Mouse (Mus musculus) hindbrain, embryonic 11.5 days (tissue): ENCODE results near the gene Lsm10. TPM values are rescaled to one million over a fixed set of nuclear protein-coding genes. Genes with fewer than 3 reads are reported as not detected.

Experiments
- ATAC-seq: fragments of 200-750 bp; cut with Nextera tagmentation; 2 replicates; pipeline ENCODE4 v1.8.0; 2017; ENCODE audit warnings: mild to moderate bottlenecking, moderate TSS enrichment, moderate library complexity; ENCODE audit not compliant: low FRiP score
- DNase-seq: peaks from one replicate; pipeline ENCODE4 v3.0.0-alpha.2; 2015; ENCODE audit warnings: low spot score
- H3K27ac ChIP-seq: fragments of 300-500 bp; sonication (generic); 2 replicates; pipeline ENCODE4 v1.5.1; 2014; ENCODE audit warnings: mild to moderate bottlenecking, low read depth, low read length
- H3K27me3 ChIP-seq: fragments of 300-500 bp; sonication (generic); 2 replicates; pipeline ENCODE4 v1.6.1; 2014; ENCODE audit warnings: mild to moderate bottlenecking, low read length, moderate library complexity, mixed read lengths; ENCODE audit not compliant: control insufficient read depth, insufficient read depth
- H3K36me3 ChIP-seq: fragments of 300-500 bp; sonication (generic); 2 replicates; pipeline ENCODE4 v1.6.1; 2014; ENCODE audit warnings: mild to moderate bottlenecking, low read length, moderate library complexity, mixed read lengths; ENCODE audit not compliant: control insufficient read depth, insufficient read depth
- H3K4me1 ChIP-seq: fragments of 300-500 bp; sonication (generic); replicated peaks from 2 replicates; pipeline ENCODE4 v1.6.1; 2014; ENCODE audit warnings: low read length, mixed read lengths; ENCODE audit not compliant: control insufficient read depth, insufficient read depth
- H3K4me2 ChIP-seq: fragments of 300-500 bp; sonication (generic); replicated peaks from 2 replicates; pipeline ENCODE4 v1.6.1; 2014; ENCODE audit warnings: mild to moderate bottlenecking, low read depth, low read length
- H3K4me3 ChIP-seq: fragments of 300-500 bp; sonication (generic); 2 replicates; pipeline ENCODE4 v1.5.1; 2014; ENCODE audit warnings: low read depth, low read length
- H3K9ac ChIP-seq: fragments of 300-500 bp; sonication (generic); 2 replicates; pipeline ENCODE4 v1.6.1; 2014; ENCODE audit warnings: low read depth, low read length
- H3K9me3 ChIP-seq: fragments of 300-500 bp; sonication (generic); 2 replicates; pipeline ENCODE4 v1.6.1; 2016; ENCODE audit warnings: low read length; ENCODE audit not compliant: control insufficient read depth
- whole genome bisulfite sequencing: fragments of 180-500 bp; shearing (Covaris S2); extraction: QIAGEN DNeasy Blood & Tissue Kit; methylation state at CpG from one replicate; pipeline ENCODE4 v1.1.7; 2014; 5-methylcytosine and 5-hydroxymethylcytosine counted together
- polyA plus RNA-seq: library from polyadenylated mRNA; unstranded; fragments of >200 nt; fragmentation: Nextera tagmentation; extraction: Ambion mirVana; gene quantifications from 2 replicates; pipeline ENCODE4 v1.2.1, GENCODE M21; 2014

Gene Lsm10
- 44.1 and 45.5 TPM in 2 replicates for polyA plus RNA-seq

DNA sequence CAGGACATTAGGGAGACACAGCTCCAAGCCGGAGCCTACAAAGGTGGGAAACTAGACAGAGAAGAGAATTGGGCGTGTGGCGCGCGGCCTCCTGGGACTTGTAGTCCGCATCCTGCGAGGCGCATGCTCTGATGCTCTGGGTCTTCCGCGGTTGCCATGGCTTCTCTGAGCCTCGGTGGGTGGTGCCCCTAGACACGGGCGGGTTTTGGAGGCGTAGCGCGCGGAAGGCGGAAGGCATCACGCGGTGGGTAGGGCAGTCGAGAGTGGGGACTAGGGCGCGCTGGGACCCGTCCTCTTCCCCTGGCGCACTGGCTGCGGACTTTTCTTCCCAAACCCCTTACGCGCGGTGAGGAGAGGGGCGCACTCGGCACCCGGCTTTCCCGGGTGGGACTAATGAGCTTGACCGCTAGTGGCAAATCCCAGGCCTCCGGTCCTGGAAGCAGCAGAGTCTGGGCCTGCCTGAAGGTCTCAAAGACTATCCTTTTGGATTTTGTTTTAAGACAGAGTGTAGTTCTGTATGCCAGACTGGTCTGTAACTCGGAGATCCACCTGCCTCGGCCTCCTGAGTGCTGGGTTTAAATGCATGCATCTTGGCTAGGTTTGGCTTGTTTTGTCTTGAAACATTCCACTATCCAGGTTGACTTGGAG is at the start of gene Lsm10:
Lsm10 (plus strand) TSS at position 160 of the 648 bp plus-strand sequence.
- 5% methylated on average over 35 of the region's 37 CpGs for WGBS
- H3K4me2 ChIP-seq, result peak within 1 kb of the TSS; percentile 55
- no peaks in the 10 kb centered on the region for H3K36me3 ChIP-seq
- H3K9me3 ChIP-seq, result no peaks in the 10 kb centered on the region
- peak; percentile 97 for ATAC-seq
- no peaks in the 10 kb centered on the region for H3K27me3 ChIP-seq
- peak; percentile 96 for DNase-seq
- no peaks in the 10 kb centered on the region for H3K4me1 ChIP-seq
- peak within 1 kb of the TSS; percentile 62 for H3K4me3 ChIP-seq
- peak within 1 kb of the TSS; percentile 70 for H3K27ac ChIP-seq
- H3K9ac ChIP-seq, result peak within 1 kb of the TSS; percentile 75

DNA sequence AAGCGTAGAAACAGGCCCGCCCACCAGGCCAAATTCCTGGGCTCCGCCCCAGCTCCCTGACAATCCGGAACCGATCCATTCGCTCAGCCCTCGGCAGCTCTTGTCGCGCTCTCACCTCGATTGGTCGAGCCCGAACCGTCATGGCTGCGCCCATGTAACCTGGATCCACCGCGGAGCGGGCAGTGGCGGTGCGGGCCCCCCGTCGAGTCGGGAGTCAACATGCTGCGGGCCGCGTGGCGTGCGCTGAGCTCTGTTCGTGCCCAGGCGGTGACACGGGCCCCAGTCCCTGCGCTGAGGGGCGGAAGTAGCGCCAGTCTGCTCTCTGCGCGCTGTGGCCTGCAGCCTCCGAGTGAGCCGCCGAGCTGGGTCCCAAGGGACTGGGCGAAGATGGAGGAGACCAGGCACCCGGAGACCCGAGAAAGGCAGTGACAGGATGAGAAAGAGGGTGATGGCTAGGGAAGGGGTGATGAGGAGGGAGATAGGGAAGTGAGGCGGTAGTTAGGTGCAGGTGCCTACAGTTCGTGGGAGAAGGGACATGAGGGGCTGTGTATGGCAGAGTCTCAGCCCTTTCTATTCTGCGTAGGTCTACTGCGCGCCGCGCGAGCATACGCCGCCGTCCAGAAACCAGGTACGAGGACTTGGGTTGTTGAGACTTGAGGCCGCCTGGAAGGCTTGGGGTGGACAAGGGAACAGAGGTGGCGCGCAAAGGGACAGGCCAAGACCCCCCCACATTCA is 49.4 kb upstream of the Lsm10 start, which contains the start of gene Mrps15:
Mrps15 (plus strand) TSS at position 75 of the 735 bp plus-strand sequence.
- Histone ChIP-seq H3K9me3 (no peaks in the 10 kb centered on the region), H3K27ac (peak within 1 kb of the TSS; percentile 68), H3K4me1 (no peaks in the 10 kb centered on the region), H3K9ac (peak within 1 kb of the TSS; percentile 91), H3K27me3 (no peaks in the 10 kb centered on the region), H3K4me3 (peak within 1 kb of the TSS; percentile 89), H3K36me3 (no peaks in the 10 kb centered on the region), H3K4me2 (peak within 1 kb of the TSS; percentile 79)
- ATAC-seq (peak; percentile 95), DNase-seq (peak; percentile 87)
- WGBS, result under 1% methylated on average over 56 of the region's 56 CpGs

DNA sequence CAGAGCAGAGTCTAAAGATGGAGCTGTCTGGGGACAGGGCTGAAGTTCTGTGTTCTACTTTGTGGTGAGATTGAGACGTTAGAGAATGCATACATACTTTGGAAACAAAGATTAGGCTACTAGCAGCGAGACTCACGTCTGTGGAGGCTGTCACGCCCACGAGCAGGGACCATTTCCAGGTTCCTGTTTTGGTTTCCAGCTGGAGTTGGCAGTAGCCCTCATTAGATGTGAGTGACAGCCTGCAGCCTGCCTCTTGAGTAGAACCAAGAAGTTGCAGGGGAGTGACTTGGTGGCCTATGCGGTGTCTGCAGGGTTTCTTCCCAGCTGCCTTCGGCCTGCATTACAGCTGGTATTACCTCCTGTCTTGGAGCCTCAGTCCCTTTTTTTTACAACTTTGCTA is 44.8 kb upstream of the Lsm10 start:
- no peak for DNase-seq
- peaks cover 7% of the 10 kb centered on the region; the same call in 1 of the 2 replicates for H3K36me3 ChIP-seq
- no peak overlapping the region for H3K9ac ChIP-seq
- ATAC-seq, result no peak
- H3K4me3 ChIP-seq, result no peak overlapping the region
- H3K27ac ChIP-seq, result no peak overlapping the region
- 91% methylated on average over 7 of the region's 7 CpGs for WGBS
- H3K4me2 ChIP-seq, result no peak overlapping the region
- no peaks in the 10 kb centered on the region for H3K4me1 ChIP-seq
- no peaks in the 10 kb centered on the region for H3K27me3 ChIP-seq
- no peaks in the 10 kb centered on the region for H3K9me3 ChIP-seq

DNA sequence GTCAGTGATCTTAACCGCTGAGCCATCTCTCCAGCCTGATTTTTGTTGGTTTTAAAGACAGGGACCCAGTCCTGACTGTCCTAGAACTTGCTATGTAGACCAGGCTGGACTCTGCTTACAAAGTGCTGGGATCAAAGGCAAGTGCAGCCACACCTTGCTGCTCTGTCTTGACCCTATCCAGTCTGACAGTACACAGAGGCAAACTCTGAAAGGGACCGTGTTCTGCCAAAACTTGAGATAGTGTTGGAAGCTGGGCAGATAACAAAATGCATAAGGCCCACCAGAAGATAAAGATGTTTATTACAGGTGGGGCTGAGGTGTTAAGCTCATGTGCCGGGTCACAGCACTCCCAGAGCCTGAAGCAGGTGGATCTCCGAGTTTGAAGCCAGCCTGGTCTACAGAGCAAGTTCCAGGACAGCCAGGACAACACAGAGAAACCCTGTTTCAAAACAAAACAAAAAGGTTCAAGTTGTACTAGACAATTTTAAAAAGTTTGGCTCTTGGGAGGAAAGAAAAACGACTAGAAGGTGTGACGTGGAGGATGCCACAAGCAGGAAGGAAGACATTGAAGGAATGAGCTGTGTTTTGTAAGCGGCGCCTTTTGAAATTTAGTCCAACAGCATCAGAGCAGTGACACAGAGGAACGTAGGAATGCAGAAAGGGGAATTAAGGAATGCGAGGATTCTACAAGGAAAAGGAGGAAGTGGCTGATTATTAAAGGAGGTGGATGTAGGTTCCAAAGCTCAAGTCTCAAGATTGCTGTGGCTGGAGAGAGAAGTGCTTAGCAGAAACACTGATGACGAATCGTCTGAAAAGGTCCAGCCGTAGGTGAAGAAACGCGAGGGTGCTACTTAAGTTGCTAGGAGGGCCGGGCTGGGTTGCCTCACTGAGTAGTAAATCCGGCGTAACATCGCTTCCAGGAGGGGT is 39.0 kb upstream of the Lsm10 start:
- no peaks in the 10 kb centered on the region for H3K9me3 ChIP-seq
- WGBS, result 16% methylated on average over 19 of the region's 19 CpGs
- no peaks in the 10 kb centered on the region; the same call in 1 of the 2 replicates for H3K4me1 ChIP-seq
- peak overlapping the region; percentile 74 for H3K4me3 ChIP-seq
- H3K9ac ChIP-seq, result peak overlapping the region; percentile 50
- peak; percentile 20; the same call in 1 of the 2 replicates for ATAC-seq
- H3K4me2 ChIP-seq, result peak overlapping the region; percentile 75
- no peak for DNase-seq
- H3K27ac ChIP-seq, result no peak overlapping the region
- H3K36me3 ChIP-seq, result peaks cover 4% of the 10 kb centered on the region; the same call in 1 of the 2 replicates
- H3K27me3 ChIP-seq, result no peaks in the 10 kb centered on the region

DNA sequence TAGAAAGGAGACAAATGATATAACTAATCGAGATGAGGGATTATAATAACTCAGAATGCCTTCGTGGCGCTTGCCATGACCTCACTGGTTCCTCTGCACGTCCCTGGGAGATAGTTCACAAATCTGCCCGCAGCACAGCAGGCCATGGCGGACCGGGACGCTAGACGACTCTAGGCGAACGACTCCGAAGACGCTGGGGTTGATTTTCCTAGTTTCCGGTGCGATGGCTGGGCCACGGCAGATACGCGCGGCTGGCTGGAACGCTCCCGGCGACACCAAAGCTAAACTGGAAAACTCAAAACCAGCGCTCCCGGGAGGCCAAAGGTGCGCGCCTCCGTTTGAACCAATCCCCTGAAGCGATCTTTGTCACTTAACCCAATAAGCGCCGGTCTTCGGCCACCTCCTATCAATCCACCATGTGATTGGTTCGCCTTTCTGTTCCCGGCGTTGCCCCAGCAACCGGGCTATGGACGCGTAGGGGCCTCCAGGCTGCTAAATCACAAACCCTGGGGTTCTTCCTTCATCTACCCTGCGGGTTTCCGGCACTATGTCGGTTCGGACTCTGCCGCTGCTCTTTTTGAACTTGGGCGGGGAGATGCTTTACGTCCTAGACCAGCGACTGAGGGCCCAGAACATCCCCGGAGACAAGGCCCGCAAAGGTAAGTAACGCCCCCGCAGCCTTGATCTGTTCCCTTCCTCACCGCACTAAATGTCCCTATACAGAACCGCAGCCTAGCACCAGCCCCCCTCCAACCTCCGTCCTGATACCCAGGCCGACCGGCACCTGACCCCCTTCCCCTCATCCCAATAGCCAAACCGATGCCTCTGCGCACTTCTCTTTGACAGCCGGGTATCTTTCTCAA is 38.1 kb upstream of the Lsm10 start, which contains the start of gene Oscp1:
Oscp1 (plus strand) TSS at position 432 of the 863 bp plus-strand sequence.
- Histone ChIP-seq H3K27ac (0 out of 2 replicates have a peak within 1 kb of the TSS, but pooled peaks have one; percentile 10), H3K4me3 (peak within 1 kb of the TSS; percentile 74), H3K9ac (peak within 1 kb of the TSS; percentile 73), H3K4me2 (peak within 1 kb of the TSS; percentile 75), H3K9me3 (no peaks in the 10 kb centered on the region), H3K27me3 (no peaks in the 10 kb centered on the region), H3K4me1 (no peaks in the 10 kb centered on the region; the same call in 1 of the 2 replicates), H3K36me3 (0 out of 2 replicates have a peak, but pooled peaks cover 3% of the 10 kb centered on the region)
- ATAC-seq, result peak; percentile 97
- WGBS, result under 1% methylated on average over 57 of the region's 57 CpGs
- DNase-seq, result peak; percentile 97

DNA sequence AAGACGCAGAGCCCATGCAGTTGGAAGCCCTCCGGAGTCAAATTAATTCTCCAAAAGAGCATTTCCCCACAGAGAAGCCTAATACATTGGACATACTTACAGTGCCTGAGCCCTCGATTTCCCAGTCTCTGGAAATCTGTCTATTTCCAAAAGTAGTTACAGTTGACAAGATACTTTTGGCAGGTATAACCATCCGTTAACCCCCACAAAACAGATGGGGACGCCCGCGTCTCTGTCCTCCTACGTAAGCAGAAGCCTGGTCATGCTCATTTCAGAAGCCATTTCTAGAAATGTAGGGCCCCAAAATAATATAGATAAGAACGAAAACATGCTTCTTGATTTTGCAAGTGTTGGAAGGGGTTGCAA is 37.4 kb upstream of the Lsm10 start:
- no peaks in the 10 kb centered on the region; the same call in 1 of the 2 replicates for H3K4me1 ChIP-seq
- H3K27me3 ChIP-seq, result no peaks in the 10 kb centered on the region
- 0 out of 2 replicates have a peak overlapping the region, but pooled peaks have one; percentile 10 for H3K27ac ChIP-seq
- WGBS, result 39% methylated on average over 9 of the region's 9 CpGs
- 0 out of 2 replicates have a peak, but pooled peaks cover 3% of the 10 kb centered on the region for H3K36me3 ChIP-seq
- H3K4me3 ChIP-seq, result peak overlapping the region; percentile 74
- no peak for ATAC-seq
- peak overlapping the region; percentile 75 for H3K4me2 ChIP-seq
- no peak for DNase-seq
- peak overlapping the region; percentile 73 for H3K9ac ChIP-seq
- no peaks in the 10 kb centered on the region for H3K9me3 ChIP-seq

DNA sequence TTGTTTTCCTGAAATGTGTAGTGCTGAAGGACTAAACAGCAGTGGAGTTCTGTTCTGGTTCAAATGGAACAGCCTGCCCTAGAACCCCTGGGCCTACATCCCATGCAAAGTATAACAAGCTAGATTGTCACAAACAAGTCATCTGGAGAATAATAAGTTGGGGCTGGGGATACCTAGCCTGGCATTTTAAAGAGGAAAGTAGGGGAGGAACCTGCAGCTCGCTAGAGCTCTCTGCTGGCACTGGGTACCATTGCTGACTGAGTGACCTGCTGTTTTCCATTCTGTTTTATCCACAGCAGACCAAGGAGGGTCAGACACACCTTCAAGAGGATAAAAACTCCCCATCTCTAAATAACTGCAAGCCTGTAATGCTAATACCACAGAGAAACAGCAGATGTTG is 33.6 kb upstream of the Lsm10 start:
- H3K9me3 ChIP-seq, result no peaks in the 10 kb centered on the region
- no peaks in the 10 kb centered on the region for H3K36me3 ChIP-seq
- DNase-seq, result no peak
- no peak overlapping the region for H3K4me3 ChIP-seq
- no peak overlapping the region for H3K27ac ChIP-seq
- H3K4me2 ChIP-seq, result no peak overlapping the region
- ATAC-seq, result no peak
- H3K9ac ChIP-seq, result no peak overlapping the region
- 65% methylated on average over 1 of the region's 1 CpGs for WGBS
- H3K27me3 ChIP-seq, result no peaks in the 10 kb centered on the region
- no peaks in the 10 kb centered on the region; the same call in 1 of the 2 replicates for H3K4me1 ChIP-seq
